Mouse (Mus musculus): Measurements from ENCODE around the gene Fbxw10. TPM values are rescaled to one million over a fixed set of nuclear protein-coding genes. Genes with fewer than 3 reads are reported as not detected.
A peak's percentile ranks its signal among the peaks of the same experiment; 100 is the strongest.

Fbxw10 gene
- 0.24 and 0.62 TPM in 2 replicates for polyA plus RNA-seq (2016; fragmentation: Nextera tagmentation; extraction: Ambion mirVana)

GRCm38 (mm10) chr11:62846961-62847654 is at the start of gene Fbxw10:
TSS of gene Fbxw10 (plus strand) at chr11:62847069.
- Histone ChIP-seq H3K27me3 (no peaks in the 10 kb centered on the region), H3K4me3 (replicated peaks) (0 out of 2 replicates have a peak within 1 kb of the TSS, but pooled peaks have one; percentile 1), H3K9ac (no peak within 1 kb of the TSS), H3K4me1 (peaks cover 6% of the 10 kb centered on the region; the same call in 1 of the 2 replicates), H3K36me3 (replicated peaks) (no peaks in the 10 kb centered on the region), H3K27ac (no peak within 1 kb of the TSS), H3K9me3 (no peaks in the 10 kb centered on the region), H3K4me2 (peak within 1 kb of the TSS; percentile 42)
- ATAC-seq (ENCODE audit: low FRiP score) = no peak
- WGBS = 32% methylated on average over 12 of the region's 12 CpGs

DNA sequence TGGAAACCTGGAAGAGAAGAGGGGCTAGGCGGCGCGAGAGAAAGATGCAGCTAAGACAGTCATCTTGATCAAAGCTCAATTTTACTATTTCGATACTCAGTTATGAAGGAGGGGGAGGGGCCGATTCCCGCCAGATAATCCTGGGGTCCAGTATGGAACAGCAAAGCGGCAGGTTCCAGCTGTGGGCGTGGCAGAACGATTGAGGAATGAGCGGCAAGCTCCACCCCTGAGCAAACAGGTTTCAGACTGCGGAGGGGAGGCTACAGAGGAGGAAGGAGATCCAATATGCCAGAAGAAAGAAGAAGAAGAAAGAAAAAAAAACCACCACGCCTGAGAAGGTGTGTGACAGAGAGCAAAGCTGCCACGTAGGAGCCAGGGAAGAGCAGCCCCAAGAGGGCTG is 42.8 kb upstream of the Fbxw10 start:
- ATAC-seq (ENCODE audit: low FRiP score) = no peak
- 0 out of 2 replicates have a peak, but pooled peaks cover 5% of the 10 kb centered on the region for H3K9me3 ChIP-seq
- no peak overlapping the region for H3K4me3 ChIP-seq (replicated peaks)
- H3K27ac ChIP-seq = no peak overlapping the region
- 61% methylated on average over 13 of the region's 13 CpGs for WGBS
- H3K9ac ChIP-seq = no peak overlapping the region
- no peaks in the 10 kb centered on the region for H3K36me3 ChIP-seq (replicated peaks)
- no peak overlapping the region for H3K4me2 ChIP-seq
- H3K4me1 ChIP-seq = no peaks in the 10 kb centered on the region
- no peaks in the 10 kb centered on the region for H3K27me3 ChIP-seq

DNA sequence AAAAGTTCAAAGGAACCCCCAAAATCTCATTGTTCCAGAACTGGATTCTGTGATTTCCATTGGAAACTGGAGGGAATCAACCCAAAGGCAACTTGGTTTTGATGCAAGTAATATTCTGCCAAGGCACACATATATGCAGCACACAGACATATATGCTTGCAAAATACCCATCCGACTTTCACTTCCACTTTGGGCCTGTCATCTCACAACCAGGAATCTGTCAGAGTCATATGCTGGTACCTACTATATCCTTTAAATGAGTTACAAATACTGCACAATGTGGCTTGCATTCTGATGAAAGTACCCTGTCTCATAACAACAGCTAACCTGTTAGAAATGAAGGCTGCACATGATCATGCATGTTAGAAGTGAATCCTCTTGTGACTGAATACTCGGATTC is 38.9 kb upstream of the Fbxw10 start:
- H3K9ac ChIP-seq = no peak overlapping the region
- H3K9me3 ChIP-seq = 0 out of 2 replicates have a peak, but pooled peaks cover 5% of the 10 kb centered on the region
- no peaks in the 10 kb centered on the region for H3K4me1 ChIP-seq
- 83% methylated on average over 2 of the region's 2 CpGs for WGBS
- no peaks in the 10 kb centered on the region for H3K36me3 ChIP-seq (replicated peaks)
- H3K4me2 ChIP-seq = no peak overlapping the region
- H3K4me3 ChIP-seq (replicated peaks) = no peak overlapping the region
- ATAC-seq (ENCODE audit: low FRiP score) = no peak
- no peaks in the 10 kb centered on the region for H3K27me3 ChIP-seq
- no peak overlapping the region for H3K27ac ChIP-seq

DNA sequence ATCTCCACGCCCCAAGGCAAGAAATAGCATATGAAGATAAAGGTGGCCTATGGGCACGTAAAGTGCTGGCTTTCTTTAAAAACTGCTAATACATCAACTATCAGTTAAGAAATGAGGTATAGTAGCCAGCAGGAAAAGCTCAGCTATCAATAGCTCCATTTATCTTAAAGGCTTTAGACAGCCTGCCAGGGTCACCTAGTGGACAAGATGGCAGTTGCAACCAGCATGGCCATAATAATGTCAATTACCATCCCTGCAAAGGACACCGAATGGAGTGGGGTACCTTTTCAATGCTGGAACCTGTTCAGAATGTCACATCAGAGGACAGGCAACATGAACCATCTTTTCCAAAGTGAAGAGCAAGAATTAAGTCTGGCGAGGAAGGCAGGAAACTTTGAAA is 37.7 kb upstream of the Fbxw10 start:
- no peak overlapping the region for H3K4me3 ChIP-seq (replicated peaks)
- ATAC-seq (ENCODE audit: low FRiP score) = no peak
- H3K27me3 ChIP-seq = no peaks in the 10 kb centered on the region
- H3K27ac ChIP-seq = no peak overlapping the region
- H3K9ac ChIP-seq = no peak overlapping the region
- WGBS = 71% methylated on average over 4 of the region's 4 CpGs
- H3K9me3 ChIP-seq = 0 out of 2 replicates have a peak, but pooled peaks cover 5% of the 10 kb centered on the region
- H3K4me1 ChIP-seq = no peaks in the 10 kb centered on the region
- no peak overlapping the region for H3K4me2 ChIP-seq
- H3K36me3 ChIP-seq (replicated peaks) = no peaks in the 10 kb centered on the region

DNA sequence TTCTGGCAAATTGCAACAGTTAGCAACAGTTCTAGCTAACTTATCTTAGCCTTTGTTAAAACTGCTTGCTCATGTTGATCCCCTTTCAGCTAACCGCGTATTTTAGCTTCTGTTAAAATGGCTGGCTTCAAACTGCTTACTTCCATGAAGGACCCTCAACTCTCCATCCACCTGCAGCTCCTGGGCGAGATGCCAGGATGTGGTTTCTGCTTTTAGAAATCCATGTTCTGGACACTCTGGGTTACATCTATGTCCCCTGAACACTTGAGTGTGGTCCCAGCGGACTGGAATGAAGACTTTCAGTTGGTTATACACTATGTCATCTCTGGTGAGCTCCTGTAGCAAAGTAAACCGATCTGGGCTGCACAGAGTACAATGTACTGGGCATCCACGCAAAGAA is 34.6 kb upstream of the Fbxw10 start:
- H3K4me1 ChIP-seq = no peaks in the 10 kb centered on the region
- no peaks in the 10 kb centered on the region for H3K9me3 ChIP-seq
- ATAC-seq (ENCODE audit: low FRiP score) = no peak
- no peaks in the 10 kb centered on the region for H3K27me3 ChIP-seq
- WGBS = 87% methylated on average over 6 of the region's 6 CpGs
- H3K27ac ChIP-seq = no peak overlapping the region
- H3K4me2 ChIP-seq = no peak overlapping the region
- no peak overlapping the region for H3K4me3 ChIP-seq (replicated peaks)
- no peaks in the 10 kb centered on the region for H3K36me3 ChIP-seq (replicated peaks)
- no peak overlapping the region for H3K9ac ChIP-seq

DNA sequence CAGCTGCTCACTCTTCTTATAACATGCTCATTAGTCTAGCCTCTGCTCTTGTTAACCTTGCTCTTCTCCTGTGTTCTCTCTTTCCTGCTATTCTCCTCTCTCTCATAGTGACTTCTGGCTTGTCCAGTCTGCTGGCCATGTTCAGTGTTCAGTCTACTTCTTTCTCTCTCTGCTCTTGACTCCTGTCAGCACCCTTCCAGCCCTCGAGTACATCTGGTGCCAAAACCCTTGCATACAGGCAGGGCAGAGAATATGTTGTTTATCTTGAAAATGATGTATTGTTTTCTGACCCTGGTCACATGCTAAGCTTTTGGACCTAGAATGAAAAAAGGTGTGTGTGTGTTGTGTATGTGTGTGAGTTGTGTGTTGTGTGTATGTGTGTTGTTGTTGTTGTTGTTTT is 33.4 kb upstream of the Fbxw10 start:
- Histone ChIP-seq H3K36me3 (replicated peaks) (no peaks in the 10 kb centered on the region), H3K4me3 (replicated peaks) (no peak overlapping the region), H3K4me2 (no peak overlapping the region), H3K9me3 (no peaks in the 10 kb centered on the region), H3K4me1 (no peaks in the 10 kb centered on the region), H3K27ac (no peak overlapping the region), H3K27me3 (no peaks in the 10 kb centered on the region), H3K9ac (no peak overlapping the region)
- no peak for ATAC-seq (ENCODE audit: low FRiP score)
- 64% methylated on average over 1 of the region's 1 CpGs for WGBS

- no peak overlapping the region for H3K27ac ChIP-seq
- no peak for ATAC-seq (ENCODE audit: low FRiP score)
- H3K27me3 ChIP-seq = peaks cover 5% of the 10 kb centered on the region; the same call in 1 of the 2 replicates
- no peaks in the 10 kb centered on the region for H3K9me3 ChIP-seq
- no peak overlapping the region for H3K4me3 ChIP-seq (replicated peaks)
- no peaks in the 10 kb centered on the region for H3K36me3 ChIP-seq (replicated peaks)
- H3K9ac ChIP-seq = no peak overlapping the region
- H3K4me2 ChIP-seq = no peak overlapping the region
- WGBS = 75% methylated on average over 6 of the region's 6 CpGs
- no peaks in the 10 kb centered on the region for H3K4me1 ChIP-seq
These were observed 32.8 kb upstream of the Fbxw10 start for GRCm38 (mm10) chr11:62813970-62814624.

DNA sequence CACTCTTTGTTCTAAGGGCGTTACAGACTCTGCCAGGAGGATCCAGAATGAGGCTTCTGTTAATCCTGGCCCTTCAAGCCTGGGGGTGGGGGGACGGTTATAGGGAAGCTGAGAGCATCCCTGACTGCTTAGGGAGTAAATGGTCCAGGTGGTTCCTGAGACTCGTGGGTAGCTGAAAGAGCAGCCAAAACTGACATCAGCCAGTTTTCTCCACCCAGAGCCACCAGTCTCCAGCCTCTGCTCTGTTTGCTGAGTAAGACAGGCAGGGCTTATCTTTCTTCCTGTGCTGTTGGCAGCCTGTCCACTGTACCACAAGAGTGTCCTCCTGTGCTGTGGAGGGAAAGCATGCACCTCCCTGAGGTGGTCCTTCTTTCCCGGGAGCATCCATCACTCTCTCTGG is 32.2 kb upstream of the Fbxw10 start:
- H3K4me1 ChIP-seq = 0 out of 2 replicates have a peak, but pooled peaks cover under 1% of the 10 kb centered on the region
- H3K9ac ChIP-seq = no peak overlapping the region
- H3K4me3 ChIP-seq (replicated peaks) = no peak overlapping the region
- H3K36me3 ChIP-seq (replicated peaks) = no peaks in the 10 kb centered on the region
- peaks cover 6% of the 10 kb centered on the region; the same call in 1 of the 2 replicates for H3K27me3 ChIP-seq
- no peak overlapping the region for H3K27ac ChIP-seq
- H3K4me2 ChIP-seq = no peak overlapping the region
- no peaks in the 10 kb centered on the region for H3K9me3 ChIP-seq
- 65% methylated on average over 4 of the region's 4 CpGs for WGBS
- no peak for ATAC-seq (ENCODE audit: low FRiP score)

DNA sequence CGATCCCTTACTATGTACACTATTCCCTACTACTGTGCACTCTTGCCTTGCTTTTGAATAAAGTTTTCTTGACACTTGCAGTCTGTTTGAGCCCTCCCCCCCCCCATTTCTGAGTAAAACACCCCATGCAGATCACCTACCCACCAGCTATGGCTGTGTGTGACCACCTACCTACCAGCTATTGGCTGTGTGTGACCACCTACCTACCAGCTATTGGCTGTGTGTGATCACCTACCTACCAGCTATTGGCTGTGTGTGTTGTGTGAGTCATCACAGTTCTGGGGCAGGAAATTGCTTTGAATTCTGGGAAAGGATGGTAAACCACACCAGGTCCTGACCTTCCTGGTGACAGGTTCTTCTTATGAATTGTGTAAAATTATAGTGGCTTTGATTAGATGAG is 31.4 kb upstream of the Fbxw10 start:
- Histone ChIP-seq H3K9ac (no peak overlapping the region), H3K27me3 (peaks cover 6% of the 10 kb centered on the region; the same call in 1 of the 2 replicates), H3K9me3 (no peaks in the 10 kb centered on the region), H3K4me1 (peaks cover 8% of the 10 kb centered on the region), H3K27ac (no peak overlapping the region), H3K4me2 (no peak overlapping the region), H3K4me3 (replicated peaks) (no peak overlapping the region), H3K36me3 (replicated peaks) (no peaks in the 10 kb centered on the region)
- WGBS = 73% methylated on average over 1 of the region's 1 CpGs
- no peak for ATAC-seq (ENCODE audit: low FRiP score)

DNA sequence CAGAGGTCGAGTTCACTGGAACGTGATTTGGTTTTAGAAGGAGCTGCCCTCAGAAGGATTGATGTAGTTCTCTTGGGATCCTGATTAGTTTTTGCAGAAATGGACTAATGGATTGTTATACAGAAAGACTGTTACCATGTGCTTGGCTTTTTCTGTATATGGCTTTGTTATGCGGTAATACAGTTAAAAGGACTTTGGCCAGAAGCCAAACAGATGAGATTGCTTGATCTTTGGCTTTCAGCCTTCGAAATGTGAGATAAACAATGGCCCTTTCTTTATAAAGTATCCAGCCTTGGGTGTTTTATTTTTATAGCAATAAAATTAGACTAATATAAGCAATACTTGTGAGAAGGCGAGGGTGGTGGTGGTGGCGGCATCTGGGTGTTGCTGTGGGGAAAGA is 30.3 kb upstream of the Fbxw10 start:
- Histone ChIP-seq H3K4me3 (replicated peaks) (no peak overlapping the region), H3K4me2 (no peak overlapping the region), H3K9ac (no peak overlapping the region), H3K4me1 (peaks cover 15% of the 10 kb centered on the region), H3K36me3 (replicated peaks) (no peaks in the 10 kb centered on the region), H3K9me3 (no peaks in the 10 kb centered on the region), H3K27me3 (peaks cover 10% of the 10 kb centered on the region; the same call in 1 of the 2 replicates), H3K27ac (no peak overlapping the region)
- ATAC-seq (ENCODE audit: low FRiP score) = no peak
- 84% methylated on average over 6 of the region's 6 CpGs for WGBS

DNA sequence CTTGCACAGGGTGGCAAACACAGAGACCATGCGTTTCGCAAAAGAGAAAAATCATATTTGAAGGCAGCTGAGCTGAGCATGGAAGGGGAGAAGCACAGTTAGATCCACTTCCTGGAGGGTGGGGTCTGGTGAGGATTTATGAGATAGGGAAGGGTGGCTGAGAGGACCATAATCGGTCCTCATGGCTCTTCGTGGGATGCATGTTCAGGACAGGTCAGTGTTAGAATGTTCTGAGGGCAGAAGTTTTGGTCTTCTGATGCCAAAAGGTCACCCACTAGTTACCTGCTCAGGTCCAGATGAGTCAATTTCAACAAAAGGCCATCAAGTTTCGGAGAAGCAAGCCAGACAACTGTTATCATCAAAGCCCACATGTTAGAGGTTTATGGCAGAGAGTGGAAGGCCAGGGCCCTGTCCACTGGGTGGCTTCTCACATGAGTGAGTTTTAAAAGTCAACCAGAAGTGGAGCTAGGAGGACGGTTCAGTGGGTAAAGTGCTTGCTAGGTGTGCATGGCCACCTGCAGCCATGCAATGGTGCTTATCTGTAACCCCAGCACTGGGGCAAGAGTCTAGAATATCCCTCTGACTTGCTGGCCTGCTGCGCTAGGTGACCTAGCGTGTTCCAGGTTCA is 27.7 kb upstream of the Fbxw10 start:
- Histone ChIP-seq H3K4me2 (no peak overlapping the region), H3K4me1 (peaks cover 15% of the 10 kb centered on the region), H3K9ac (no peak overlapping the region), H3K36me3 (replicated peaks) (no peaks in the 10 kb centered on the region), H3K27me3 (peaks cover 10% of the 10 kb centered on the region; the same call in 1 of the 2 replicates), H3K4me3 (replicated peaks) (no peak overlapping the region), H3K27ac (no peak overlapping the region), H3K9me3 (no peaks in the 10 kb centered on the region)
- ATAC-seq (ENCODE audit: low FRiP score) = no peak
- WGBS = 95% methylated on average over 8 of the region's 8 CpGs

GRCm38 (mm10) chr11:62820059-62820541 is 26.8 kb upstream of the Fbxw10 start, which contains the start of gene Trim16:
TSS of gene Trim16 (plus strand) at chr11:62820231.
- peak; percentile 51; the same call in 1 of the 2 replicates for ATAC-seq (ENCODE audit: low FRiP score)
- H3K36me3 ChIP-seq (replicated peaks) = no peaks in the 10 kb centered on the region
- peaks cover 10% of the 10 kb centered on the region; the same call in 1 of the 2 replicates for H3K27me3 ChIP-seq
- WGBS = 11% methylated on average over 15 of the region's 15 CpGs
- no peaks in the 10 kb centered on the region for H3K9me3 ChIP-seq
- H3K27ac ChIP-seq = 0 out of 2 replicates have a peak within 1 kb of the TSS, but pooled peaks have one; percentile 42
- peak within 1 kb of the TSS; percentile 29; the same call in 1 of the 2 replicates for H3K9ac ChIP-seq
- peaks cover 15% of the 10 kb centered on the region for H3K4me1 ChIP-seq
- peak within 1 kb of the TSS; percentile 34 for H3K4me3 ChIP-seq (replicated peaks)
- H3K4me2 ChIP-seq = peak within 1 kb of the TSS; percentile 55

All from forebrain, embryonic 12.5 days (tissue).